Mouse (Mus musculus): ENCODE measurements around the gene Dennd1a. TPM values are rescaled to one million over a fixed set of nuclear protein-coding genes. Genes with fewer than 3 reads are reported as not detected.

Gene Dennd1a
- total and polyA plus RNA-seq, 2 experiments from 2014 or later = 16.7 to 52.1 TPM

DNA sequence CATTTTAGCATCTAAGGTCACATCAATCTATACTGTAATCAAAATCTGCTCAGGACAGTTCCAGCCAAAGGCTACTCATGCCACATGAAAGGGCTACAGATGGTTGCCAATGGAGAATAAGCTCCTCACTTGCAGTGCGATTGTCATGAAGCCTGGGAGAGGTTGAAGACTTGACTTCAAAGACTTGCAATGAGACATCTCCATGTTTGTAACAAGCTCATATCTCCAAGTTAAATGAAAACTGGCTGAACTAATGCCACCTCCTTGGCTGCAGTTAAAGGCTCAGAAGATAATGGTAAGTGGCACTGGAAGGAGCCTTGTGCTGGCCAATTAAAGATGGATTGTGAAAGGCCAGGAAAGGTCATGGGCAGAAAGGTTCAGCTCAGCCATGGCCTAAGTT lies 247.6 kb downstream of the Dennd1a start:
- Histone ChIP-seq H3K36me3 (ENCODE audit: insufficient read depth) (no peaks in the 10 kb centered on the region), H3K9ac (no peak overlapping the region), H3K4me3 (ENCODE audit: low read depth, low read length) (no peak overlapping the region), H3K4me1 (ENCODE audit: insufficient read depth) (no peaks in the 10 kb centered on the region), H3K27ac (ENCODE audit: low read depth, low read length) (no peak overlapping the region), H3K27me3 (ENCODE audit: insufficient read depth, low read length) (no peaks in the 10 kb centered on the region), H3K4me2 (ENCODE audit: low read depth) (no peak overlapping the region), H3K9me3 (ENCODE audit: low read length) (no peaks in the 10 kb centered on the region)
- DNase-seq = no peak
- TF ChIP-seq CTCF (IDR thresholded peaks at IDR 0.05; ENCODE audit: low read depth) = no peak
- ATAC-seq = no peak
- 88% methylated on average over 1 of the region's 1 CpGs for WGBS

GRCm38 (mm10) chr2:38028317-38028716 lies 258.9 kb downstream of the Dennd1a start:
- Histone ChIP-seq H3K27me3 (ENCODE audit: insufficient read depth, low read length) (no peaks in the 10 kb centered on the region), H3K9ac (no peak overlapping the region), H3K9me3 (ENCODE audit: low read length) (no peaks in the 10 kb centered on the region), H3K4me1 (ENCODE audit: insufficient read depth) (no peaks in the 10 kb centered on the region), H3K27ac (ENCODE audit: low read depth, low read length) (no peak overlapping the region), H3K4me3 (ENCODE audit: low read depth, low read length) (no peak overlapping the region), H3K4me2 (ENCODE audit: low read depth) (no peak overlapping the region), H3K36me3 (ENCODE audit: insufficient read depth) (no peaks in the 10 kb centered on the region)
- TF ChIP-seq CTCF (IDR thresholded peaks at IDR 0.05; ENCODE audit: low read depth) = no peak
- DNase-seq (no peak), ATAC-seq (no peak)
- WGBS = 64% methylated on average over 3 of the region's 3 CpGs

DNA sequence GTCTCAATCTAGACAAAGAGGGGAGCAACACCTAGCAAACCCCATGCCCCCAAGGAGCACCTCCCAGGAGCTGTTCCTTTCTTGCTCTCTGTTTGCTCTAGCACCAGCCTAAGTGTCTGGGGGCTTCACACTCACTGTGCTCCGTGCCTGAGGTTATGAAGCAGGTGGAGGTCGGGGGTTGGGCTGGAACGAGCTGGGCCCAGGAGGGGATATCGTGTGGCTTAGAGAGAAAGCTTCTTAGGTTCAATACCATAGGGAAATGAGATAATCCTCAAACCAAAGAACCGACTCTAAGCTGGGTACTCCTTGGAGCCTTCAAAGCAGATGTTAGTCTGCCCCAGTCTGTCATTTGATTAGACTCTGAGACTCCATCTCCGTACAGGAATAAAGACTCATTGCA lies 261.6 kb downstream of the Dennd1a start:
- Histone ChIP-seq H3K9me3 (ENCODE audit: low read length) (no peaks in the 10 kb centered on the region), H3K4me2 (ENCODE audit: low read depth) (no peak overlapping the region), H3K4me1 (ENCODE audit: insufficient read depth) (no peaks in the 10 kb centered on the region), H3K9ac (no peak overlapping the region), H3K27ac (ENCODE audit: low read depth, low read length) (no peak overlapping the region), H3K4me3 (ENCODE audit: low read depth, low read length) (no peak overlapping the region), H3K36me3 (ENCODE audit: insufficient read depth) (no peaks in the 10 kb centered on the region), H3K27me3 (ENCODE audit: insufficient read depth, low read length) (no peaks in the 10 kb centered on the region)
- 25% methylated on average over 6 of the region's 6 CpGs for WGBS
- no peak for TF ChIP-seq CTCF (IDR thresholded peaks at IDR 0.05; ENCODE audit: low read depth)
- ATAC-seq (no peak), DNase-seq (no peak)

- no peaks in the 10 kb centered on the region for H3K27me3 ChIP-seq (ENCODE audit: insufficient read depth, low read length)
- DNase-seq (peak; percentile 51), ATAC-seq (peak; percentile 86)
- no peaks in the 10 kb centered on the region for H3K36me3 ChIP-seq (ENCODE audit: insufficient read depth)
- no peak overlapping the region for H3K4me3 ChIP-seq (ENCODE audit: low read depth, low read length)
- no peak overlapping the region for H3K27ac ChIP-seq (ENCODE audit: low read depth, low read length)
- no peak overlapping the region for H3K4me2 ChIP-seq (ENCODE audit: low read depth)
- H3K9me3 ChIP-seq (ENCODE audit: low read length) = no peaks in the 10 kb centered on the region
- 57% methylated on average over 4 of the region's 4 CpGs for WGBS
- no peak for TF ChIP-seq CTCF (IDR thresholded peaks at IDR 0.05; ENCODE audit: low read depth)
- no peaks in the 10 kb centered on the region for H3K4me1 ChIP-seq (ENCODE audit: insufficient read depth)
- H3K9ac ChIP-seq = no peak overlapping the region
These were observed 263.5 kb downstream of the Dennd1a start for GRCm38 (mm10) chr2:38023741-38024130.

GRCm38 (mm10) chr2:38023054-38023740 lies 264.0 kb downstream of the Dennd1a start:
- Histone ChIP-seq H3K4me1 (ENCODE audit: insufficient read depth) (no peaks in the 10 kb centered on the region), H3K4me2 (ENCODE audit: low read depth) (no peak overlapping the region), H3K9me3 (ENCODE audit: low read length) (no peaks in the 10 kb centered on the region), H3K27me3 (ENCODE audit: insufficient read depth, low read length) (no peaks in the 10 kb centered on the region), H3K36me3 (ENCODE audit: insufficient read depth) (no peaks in the 10 kb centered on the region), H3K4me3 (ENCODE audit: low read depth, low read length) (no peak overlapping the region), H3K9ac (no peak overlapping the region), H3K27ac (ENCODE audit: low read depth, low read length) (no peak overlapping the region)
- DNase-seq = peak; percentile 80
- 46% methylated on average over 9 of the region's 9 CpGs for WGBS
- TF ChIP-seq CTCF (IDR thresholded peaks at IDR 0.05; ENCODE audit: low read depth) = no peak
- peak; percentile 89 for ATAC-seq

DNA sequence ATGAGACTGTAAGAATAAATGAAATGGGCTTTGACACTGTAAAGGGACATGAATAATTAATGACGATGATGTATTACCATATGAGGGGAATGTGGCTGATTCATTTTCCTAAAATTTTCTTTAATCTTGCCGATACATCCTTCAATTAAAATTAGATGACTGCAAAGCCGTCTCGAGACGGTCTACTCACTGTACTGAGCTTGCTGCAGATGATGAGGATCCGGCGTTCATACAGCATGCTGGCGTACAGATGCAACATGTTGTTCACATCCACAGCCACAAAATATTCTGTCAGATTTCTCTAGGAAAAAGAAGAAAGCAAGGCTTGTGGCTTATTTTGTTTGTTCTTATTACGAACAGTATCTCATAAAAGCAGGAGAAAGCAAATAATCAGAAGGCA lies 266.0 kb downstream of the Dennd1a start:
- ATAC-seq = no peak
- Histone ChIP-seq H3K4me2 (ENCODE audit: low read depth) (no peak overlapping the region), H3K36me3 (ENCODE audit: insufficient read depth) (no peaks in the 10 kb centered on the region), H3K27ac (ENCODE audit: low read depth, low read length) (no peak overlapping the region), H3K27me3 (ENCODE audit: insufficient read depth, low read length) (no peaks in the 10 kb centered on the region), H3K9me3 (ENCODE audit: low read length) (no peaks in the 10 kb centered on the region), H3K4me1 (ENCODE audit: insufficient read depth) (no peaks in the 10 kb centered on the region), H3K9ac (no peak overlapping the region), H3K4me3 (ENCODE audit: low read depth, low read length) (no peak overlapping the region)
- WGBS = 82% methylated on average over 9 of the region's 9 CpGs
- no peak for DNase-seq
- no peak for TF ChIP-seq CTCF (IDR thresholded peaks at IDR 0.05; ENCODE audit: low read depth)

DNA sequence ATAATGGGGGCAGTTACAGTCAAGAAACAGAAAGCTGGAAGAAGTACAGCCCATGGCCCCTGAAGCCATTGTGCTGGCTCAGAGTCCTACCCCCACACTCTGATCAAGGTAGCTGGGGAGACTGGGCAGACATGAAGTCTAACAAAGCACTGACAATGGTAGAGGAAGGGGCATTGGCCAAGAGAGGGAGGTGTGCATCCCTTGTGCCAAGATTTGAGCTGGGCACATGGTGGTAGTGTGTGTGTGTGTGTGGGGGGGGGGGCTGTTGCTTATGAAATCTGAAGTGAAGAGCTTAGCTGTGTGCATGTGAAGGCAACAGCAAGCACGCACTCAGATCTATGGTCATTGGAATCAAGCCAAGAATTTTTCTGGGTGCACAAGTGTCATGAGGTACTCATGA lies 272.5 kb downstream of the Dennd1a start:
- Histone ChIP-seq H3K4me3 (ENCODE audit: low read depth, low read length) (no peak overlapping the region), H3K9me3 (ENCODE audit: low read length) (no peaks in the 10 kb centered on the region), H3K4me1 (ENCODE audit: insufficient read depth) (0 out of 2 replicates have a peak, but pooled peaks cover 6% of the 10 kb centered on the region), H3K27me3 (ENCODE audit: insufficient read depth, low read length) (no peaks in the 10 kb centered on the region), H3K4me2 (ENCODE audit: low read depth) (no peak overlapping the region), H3K9ac (no peak overlapping the region), H3K36me3 (ENCODE audit: insufficient read depth) (no peaks in the 10 kb centered on the region), H3K27ac (ENCODE audit: low read depth, low read length) (no peak overlapping the region)
- DNase-seq = no peak
- no peak for TF ChIP-seq CTCF (IDR thresholded peaks at IDR 0.05; ENCODE audit: low read depth)
- 56% methylated on average over 1 of the region's 1 CpGs for WGBS
- ATAC-seq = no peak

Measured in forebrain, postnatal 0 days (tissue).